Mouse (Mus musculus): ENCODE measurements at regions not wholly inside any gene's neighbourhood (a gene's known extent, or its start where the extent isn't known, plus 50 kb on each side); places are given as distances from the start of the nearest gene placed in this dataset.

DNA sequence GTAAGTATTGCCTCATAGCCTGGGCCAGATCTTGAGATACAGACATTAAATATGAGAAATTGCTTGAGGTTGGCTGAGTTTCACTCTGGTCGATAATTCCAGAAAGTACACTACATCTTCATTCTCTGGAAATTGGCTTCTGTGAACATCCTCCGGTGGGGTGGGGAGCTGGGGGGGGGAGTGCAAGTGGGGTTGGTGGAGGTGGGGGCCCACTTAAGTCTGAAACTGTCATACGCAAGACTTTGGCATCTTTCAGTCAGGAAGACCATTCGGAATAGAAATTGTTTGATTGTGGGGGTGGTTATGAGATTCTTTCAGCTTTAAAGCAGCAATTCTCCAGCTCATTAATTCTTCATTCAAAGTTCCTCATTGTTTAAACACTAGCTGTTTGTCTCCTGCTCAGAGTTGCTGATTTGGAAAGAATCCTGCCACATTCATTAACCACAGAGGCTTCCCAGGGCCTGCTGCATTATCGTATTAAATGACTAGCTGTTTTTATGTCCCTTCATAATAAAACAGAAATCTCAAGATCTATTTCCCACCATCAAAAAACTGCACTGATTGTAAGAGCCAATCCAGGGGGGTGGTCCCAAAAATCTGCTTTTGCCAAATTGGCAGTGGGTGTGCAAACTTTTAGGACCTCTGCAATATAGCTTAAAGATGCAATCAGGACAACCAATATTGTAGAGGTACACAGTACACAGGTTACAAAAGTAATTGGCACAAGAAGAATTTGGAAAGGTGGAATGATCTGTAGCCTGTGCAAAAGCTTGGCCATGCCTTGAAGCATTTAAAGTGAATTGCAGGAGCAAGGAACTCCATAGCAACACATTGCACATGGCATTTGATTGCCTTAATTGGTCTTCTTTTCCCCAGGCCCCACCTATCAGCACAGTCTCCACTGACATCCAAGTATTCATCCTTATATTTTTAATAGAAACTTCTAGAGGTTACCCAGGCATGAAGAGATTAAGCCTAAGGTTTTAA is 532.2 kb downstream of the Epm2a start:
- Histone ChIP-seq H3K9me3 (ENCODE audit: control insufficient read depth, low read length) (no peaks in the 10 kb centered on the region), H3K4me3 (replicated peaks; ENCODE audit: low read length) (no peak overlapping the region), H3K4me1 (ENCODE audit: control insufficient read depth, insufficient read depth, low read length) (no peaks in the 10 kb centered on the region), H3K4me2 (replicated peaks; ENCODE audit: low read depth, low read length, severe bottlenecking) (no peak overlapping the region), H3K27ac (replicated peaks; ENCODE audit: low read depth, low read length) (no peak overlapping the region), H3K9ac (ENCODE audit: low read depth, low read length, severe bottlenecking) (no peak overlapping the region), H3K27me3 (ENCODE audit: control insufficient read depth, insufficient read depth, low read length) (no peaks in the 10 kb centered on the region), H3K36me3 (ENCODE audit: control insufficient read depth, insufficient read depth, low read length) (no peaks in the 10 kb centered on the region)
- ATAC-seq (ENCODE audit: low FRiP score, low read depth): no peak
- no peak for TF ChIP-seq POLR2A (IDR thresholded peaks at IDR 0.05; ENCODE audit: borderline replicate concordance, extremely low read depth, insufficient read depth, insufficient read length)
- WGBS: 76% methylated on average over 5 of the region's 5 CpGs
- DNase-seq (ENCODE audit: low spot score): no peak

DNA sequence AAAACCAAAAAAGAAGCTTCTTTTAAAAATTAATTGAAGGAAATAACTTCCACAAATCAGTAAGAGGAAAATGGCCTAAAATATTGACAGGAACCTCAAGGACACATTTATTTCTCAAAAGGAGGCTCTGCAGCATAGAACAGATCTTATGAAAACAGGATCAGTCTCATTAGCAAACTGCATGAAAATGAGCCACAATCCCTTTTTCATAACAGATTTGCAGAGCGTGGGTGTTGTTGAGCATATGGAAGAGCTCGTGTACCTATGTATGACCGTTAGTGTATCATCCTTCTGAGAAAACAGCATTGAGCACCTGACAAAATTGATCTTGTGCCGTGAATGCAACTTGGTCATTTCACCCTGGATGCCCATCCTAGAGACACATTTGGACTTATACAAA is 543.0 kb downstream of the Epm2a start:
- H3K4me1 ChIP-seq (ENCODE audit: control insufficient read depth, insufficient read depth, low read length): no peaks in the 10 kb centered on the region
- H3K27ac ChIP-seq (replicated peaks; ENCODE audit: low read depth, low read length): no peak overlapping the region
- no peak overlapping the region for H3K4me2 ChIP-seq (replicated peaks; ENCODE audit: low read depth, low read length, severe bottlenecking)
- H3K9me3 ChIP-seq (ENCODE audit: control insufficient read depth, low read length): no peaks in the 10 kb centered on the region
- no peaks in the 10 kb centered on the region for H3K36me3 ChIP-seq (ENCODE audit: control insufficient read depth, insufficient read depth, low read length)
- DNase-seq (ENCODE audit: low spot score): no peak
- H3K27me3 ChIP-seq (ENCODE audit: control insufficient read depth, insufficient read depth, low read length): no peaks in the 10 kb centered on the region
- no peak for ATAC-seq (ENCODE audit: low FRiP score, low read depth)
- no peak overlapping the region for H3K9ac ChIP-seq (ENCODE audit: low read depth, low read length, severe bottlenecking)
- no peak for TF ChIP-seq POLR2A (IDR thresholded peaks at IDR 0.05; ENCODE audit: borderline replicate concordance, extremely low read depth, insufficient read depth, insufficient read length)
- H3K4me3 ChIP-seq (replicated peaks; ENCODE audit: low read length): no peak overlapping the region
- WGBS: 92% methylated on average over 4 of the region's 4 CpGs

- Histone ChIP-seq H3K27ac (replicated peaks; ENCODE audit: low read depth, low read length) (no peak overlapping the region), H3K4me3 (replicated peaks; ENCODE audit: low read length) (no peak overlapping the region), H3K27me3 (ENCODE audit: control insufficient read depth, insufficient read depth, low read length) (no peaks in the 10 kb centered on the region), H3K4me2 (replicated peaks; ENCODE audit: low read depth, low read length, severe bottlenecking) (no peak overlapping the region), H3K9ac (ENCODE audit: low read depth, low read length, severe bottlenecking) (no peak overlapping the region), H3K9me3 (ENCODE audit: control insufficient read depth, low read length) (no peaks in the 10 kb centered on the region), H3K4me1 (ENCODE audit: control insufficient read depth, insufficient read depth, low read length) (no peaks in the 10 kb centered on the region), H3K36me3 (ENCODE audit: control insufficient read depth, insufficient read depth, low read length) (no peaks in the 10 kb centered on the region)
- no peak for ATAC-seq (ENCODE audit: low FRiP score, low read depth)
- no peak for DNase-seq (ENCODE audit: low spot score)
- no peak for TF ChIP-seq POLR2A (IDR thresholded peaks at IDR 0.05; ENCODE audit: borderline replicate concordance, extremely low read depth, insufficient read depth, insufficient read length)
- 79% methylated on average over 2 of the region's 2 CpGs for WGBS
These were observed 545.7 kb downstream of the Epm2a start for GRCm38 (mm10) chr10:11888953-11889352.

- H3K27ac ChIP-seq (replicated peaks; ENCODE audit: low read depth, low read length): no peak overlapping the region
- no peak overlapping the region for H3K4me2 ChIP-seq (replicated peaks; ENCODE audit: low read depth, low read length, severe bottlenecking)
- ATAC-seq (ENCODE audit: low FRiP score, low read depth): no peak
- H3K27me3 ChIP-seq (ENCODE audit: control insufficient read depth, insufficient read depth, low read length): no peaks in the 10 kb centered on the region
- H3K9ac ChIP-seq (ENCODE audit: low read depth, low read length, severe bottlenecking): no peak overlapping the region
- no peaks in the 10 kb centered on the region for H3K36me3 ChIP-seq (ENCODE audit: control insufficient read depth, insufficient read depth, low read length)
- no peaks in the 10 kb centered on the region for H3K9me3 ChIP-seq (ENCODE audit: control insufficient read depth, low read length)
- no peak for DNase-seq (ENCODE audit: low spot score)
- 89% methylated on average over 3 of the region's 3 CpGs for WGBS
- H3K4me3 ChIP-seq (replicated peaks; ENCODE audit: low read length): no peak overlapping the region
- TF ChIP-seq POLR2A (IDR thresholded peaks at IDR 0.05; ENCODE audit: borderline replicate concordance, extremely low read depth, insufficient read depth, insufficient read length): no peak
- H3K4me1 ChIP-seq (ENCODE audit: control insufficient read depth, insufficient read depth, low read length): no peaks in the 10 kb centered on the region
These were observed 578.9 kb downstream of the Epm2a start for GRCm38 (mm10) chr10:11922132-11922531.

DNA sequence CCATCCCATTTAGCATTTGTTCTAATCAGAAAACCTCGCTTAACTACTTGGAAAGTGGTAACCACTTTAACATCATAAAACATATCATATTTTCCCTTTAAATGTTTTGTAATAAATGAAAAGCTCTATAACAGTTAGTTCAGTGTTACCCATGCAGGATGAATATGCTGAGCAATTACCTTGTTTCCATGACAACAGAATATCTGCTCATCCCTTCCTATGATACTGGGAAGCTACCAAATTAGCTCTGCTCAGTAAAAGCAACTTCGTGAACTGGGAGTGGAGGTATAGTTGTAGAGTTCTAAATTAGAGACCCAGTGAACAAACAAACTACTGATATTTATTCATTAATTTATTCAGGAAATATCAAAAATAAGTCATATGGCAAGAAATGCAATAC is 595.0 kb downstream of the Epm2a start:
- H3K9me3 ChIP-seq (ENCODE audit: control insufficient read depth, low read length): no peaks in the 10 kb centered on the region

More for the DNA sequence above, 595.0 kb downstream of the Epm2a start:
- H3K36me3 ChIP-seq (ENCODE audit: control insufficient read depth, insufficient read depth, low read length): no peaks in the 10 kb centered on the region
- H3K9ac ChIP-seq (ENCODE audit: low read depth, low read length, severe bottlenecking): no peak overlapping the region
- DNase-seq (ENCODE audit: low spot score) (no peak), ATAC-seq (ENCODE audit: low FRiP score, low read depth) (no peak)
- H3K27ac ChIP-seq (replicated peaks; ENCODE audit: low read depth, low read length): no peak overlapping the region
- no peak for TF ChIP-seq POLR2A (IDR thresholded peaks at IDR 0.05; ENCODE audit: borderline replicate concordance, extremely low read depth, insufficient read depth, insufficient read length)
- H3K27me3 ChIP-seq (ENCODE audit: control insufficient read depth, insufficient read depth, low read length): no peaks in the 10 kb centered on the region
- no peak overlapping the region for H3K4me3 ChIP-seq (replicated peaks; ENCODE audit: low read length)
- no peak overlapping the region for H3K4me2 ChIP-seq (replicated peaks; ENCODE audit: low read depth, low read length, severe bottlenecking)
- H3K4me1 ChIP-seq (ENCODE audit: control insufficient read depth, insufficient read depth, low read length): no peaks in the 10 kb centered on the region
- WGBS: 82% methylated on average over 2 of the region's 2 CpGs
